Mouse (Mus musculus) brain, embryonic 14.5 days (tissue): Measurements from ENCODE around the gene Lrrc56. TPM values are rescaled to one million over a fixed set of nuclear protein-coding genes. Genes with fewer than 3 reads are reported as not detected.
"Not testable (repeated sequence)": the region's sequence is repeated elsewhere in the genome, so short reads cannot be mapped to it uniquely, and the experiment has no call there.

Source experiments
- DNase-seq: peaks from one replicate; pipeline ENCODE4 v3.0.0-alpha.2; 2011; ENCODE audit warnings: low read depth
- CTCF ChIP-seq: fragments of 200-500 bp; IDR thresholded peaks from 2 replicates; pipeline ENCODE4 v1.5.1; 2012; ENCODE audit warnings: inconsistent platforms, mild to moderate bottlenecking, moderate library complexity, borderline replicate concordance; ENCODE audit not compliant: insufficient read depth, insufficient read length; ENCODE audit errors: extremely low read depth
- POLR2A ChIP-seq: fragments of 200-500 bp; IDR thresholded peaks from 2 replicates; pipeline ENCODE4 v1.6.1; 2012; ENCODE audit warnings: mild to moderate bottlenecking, inconsistent platforms, borderline replicate concordance; ENCODE audit not compliant: poor library complexity, insufficient read depth, insufficient read length, severe bottlenecking; ENCODE audit errors: extremely low read depth
- polyA plus RNA-seq: library from polyadenylated mRNA; depleted of rRNA; stranded (reverse); fragments of >200 nt; gene quantifications from 2 replicates; pipeline ENCODE4 v1.2.3, GENCODE M21; 2012; rRNA removed

Gene Lrrc56
- polyA plus RNA-seq, 1 experiment: 19.8 TPM

DNA sequence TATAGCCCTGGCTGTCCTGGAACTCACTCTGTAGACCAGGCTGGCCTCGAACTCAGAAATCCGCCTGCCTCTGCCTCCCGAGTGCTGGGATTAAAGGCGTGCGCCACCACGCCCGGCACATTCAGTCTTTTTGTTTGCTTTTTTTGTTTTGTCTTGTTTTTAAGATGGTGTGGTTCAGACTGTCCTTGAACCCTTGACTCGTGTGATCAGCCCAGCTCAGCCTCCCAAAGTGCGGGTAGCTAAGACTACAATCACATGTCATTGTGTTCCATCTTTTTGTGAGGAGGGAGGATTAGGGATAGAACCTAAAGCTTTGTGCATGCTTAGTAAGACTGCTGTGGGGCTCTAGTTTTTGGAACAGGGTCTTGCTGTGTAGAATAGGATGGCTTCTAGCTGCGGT, 37.6 kb downstream of the Lrrc56 start:
- TF ChIP-seq CTCF: no peak
- TF ChIP-seq POLR2A: no peak
- no peak for DNase-seq

DNA sequence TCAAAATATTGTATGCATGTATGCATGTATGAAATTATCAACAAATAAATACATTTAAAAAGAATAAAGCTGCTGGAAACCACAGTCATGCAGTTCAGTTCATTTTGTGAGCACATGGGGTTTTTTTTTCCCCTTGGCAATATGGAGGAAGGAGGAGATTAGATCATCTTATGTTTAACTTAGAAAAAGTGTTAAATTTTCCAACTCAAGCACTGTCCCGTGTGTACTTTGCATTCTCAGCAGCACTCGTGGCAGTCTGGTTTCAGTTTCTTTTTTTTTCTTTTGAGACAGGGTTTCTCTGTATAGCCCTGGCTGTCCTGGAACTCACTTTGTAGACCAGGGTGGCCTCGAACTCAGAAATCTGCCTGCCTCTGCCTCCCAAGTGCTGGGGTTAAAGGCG, 56.5 kb downstream of the Lrrc56 start:
- DNase-seq: not testable (repeated sequence)

DNA sequence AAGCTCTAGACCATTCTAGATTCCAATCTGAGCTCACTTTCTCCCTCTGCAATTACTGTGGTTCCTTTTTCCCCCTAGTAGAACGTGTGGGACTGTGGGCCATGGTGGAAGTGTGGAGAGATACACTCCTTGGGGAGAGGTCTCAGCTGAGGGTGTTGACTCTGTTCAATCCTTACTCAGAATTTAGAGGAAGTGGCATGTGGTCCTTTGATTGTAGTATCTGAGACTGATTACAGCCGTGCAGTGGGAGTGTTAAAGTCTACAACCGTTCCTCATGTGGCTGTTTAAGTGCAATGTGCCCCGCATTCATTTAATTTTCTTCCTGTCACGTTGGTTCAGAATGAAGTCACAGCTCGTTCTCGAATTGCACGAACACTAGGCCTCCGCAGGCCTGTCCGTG, 62.2 kb downstream of the Lrrc56 start:
- DNase-seq: no peak
- TF ChIP-seq CTCF: no peak
- no peak for TF ChIP-seq POLR2A

Other genes starting within 250 kb of the Lrrc56 start
- gene Ifitm5, start 243.9 kb upstream of the Lrrc56 start, polyA plus RNA-seq: 0.78 and 7.3 TPM in 2 replicates
- not detected in 2 replicates for gene Gm45717, start 238.2 kb upstream of the Lrrc56 start, polyA plus RNA-seq
- gene Ifitm2, start 238.2 kb upstream of the Lrrc56 start, polyA plus RNA-seq: 153 and 201 TPM in 2 replicates
- gene Ifitm1, start 226.9 kb upstream of the Lrrc56 start, polyA plus RNA-seq: 23.4 and 31.8 TPM in 2 replicates
- gene Ifitm3, start 183.4 kb upstream of the Lrrc56 start, polyA plus RNA-seq: 13.0 and 26.1 TPM in 2 replicates
- gene Ifitm6, start 176.2 kb upstream of the Lrrc56 start, polyA plus RNA-seq: 0.73 and 0.77 TPM in 2 replicates
- not detected in 2 replicates for gene Gm17387, start 165.0 kb upstream of the Lrrc56 start, polyA plus RNA-seq
- gene B4galnt4, start 133.1 kb upstream of the Lrrc56 start, polyA plus RNA-seq: 151 and 166 TPM in 2 replicates
- gene Pkp3, start 115.9 kb upstream of the Lrrc56 start, polyA plus RNA-seq: 2.5 and 2.9 TPM in 2 replicates
- gene Sigirr, start 93.6 kb upstream of the Lrrc56 start, polyA plus RNA-seq: 1.8 and 2.1 TPM in 2 replicates
- 0.44 and 1.4 TPM in 2 replicates for gene Ano9, start 76.4 kb upstream of the Lrrc56 start, polyA plus RNA-seq
- 55.3 and 57.0 TPM in 2 replicates for gene Ptdss2, start 71.8 kb upstream of the Lrrc56 start, polyA plus RNA-seq
- gene Rnh1, start 21.3 kb upstream of the Lrrc56 start, polyA plus RNA-seq: 35.2 and 41.2 TPM in 2 replicates
- 150 and 154 TPM in 2 replicates for gene Hras, start 152 bp upstream of the Lrrc56 start, polyA plus RNA-seq
- gene Lmntd2, start 19.9 kb downstream of the Lrrc56 start, polyA plus RNA-seq: 3.1 and 4.9 TPM in 2 replicates
- gene Rassf7, start 21.7 kb downstream of the Lrrc56 start, polyA plus RNA-seq: 25.0 and 39.3 TPM in 2 replicates
- 19.9 and 47.1 TPM in 2 replicates for gene Phrf1, start 34.6 kb downstream of the Lrrc56 start, polyA plus RNA-seq
- gene Irf7, start 72.3 kb downstream of the Lrrc56 start, polyA plus RNA-seq: 1.3 and 1.6 TPM in 2 replicates
- gene Cdhr5, start 82.6 kb downstream of the Lrrc56 start, polyA plus RNA-seq: 0.04 and 0.06 TPM in 2 replicates
- gene Sct, start 85.0 kb downstream of the Lrrc56 start, polyA plus RNA-seq: 2.4 and 3.8 TPM in 2 replicates
- gene Drd4, start 97.8 kb downstream of the Lrrc56 start, polyA plus RNA-seq: 1.2 and 1.4 TPM in 2 replicates
- gene Deaf1, start 133.5 kb downstream of the Lrrc56 start, polyA plus RNA-seq: 43.3 and 82.1 TPM in 2 replicates
- gene Tmem80, start 133.6 kb downstream of the Lrrc56 start, polyA plus RNA-seq: 62.2 and 84.7 TPM in 2 replicates
- 1.5 and 1.6 TPM in 2 replicates for gene Eps8l2, start 144.7 kb downstream of the Lrrc56 start, polyA plus RNA-seq
- gene Taldo1, start 198.0 kb downstream of the Lrrc56 start, polyA plus RNA-seq: 224 and 284 TPM in 2 replicates
- gene Gatd1, start 220.0 kb downstream of the Lrrc56 start, polyA plus RNA-seq: 70.9 and 84.3 TPM in 2 replicates
- gene Cend1, start 235.3 kb downstream of the Lrrc56 start, polyA plus RNA-seq: 24.3 and 54.4 TPM in 2 replicates
- gene Slc25a22, start 243.7 kb downstream of the Lrrc56 start, polyA plus RNA-seq: 145 and 205 TPM in 2 replicates
- gene Pidd1, start 249.9 kb downstream of the Lrrc56 start, polyA plus RNA-seq: 16.0 and 23.9 TPM in 2 replicates